In genomic region chrX:93281028-93281723, GRCm38 (mm10) we compare ENCODE assay signal across 9 mouse cellular contexts. TPM values are rescaled to one million over a fixed set of nuclear protein-coding genes. Genes with fewer than 3 reads are reported as not detected.
DNase-seq lines count a peak whose midpoint lies in the region; ATAC-seq and TF ChIP-seq lines count a peak whose summit lies in the region.
"Had no signal": no experiment of that assay in that cellular context is flagged by ENCODE, and none has a peak within 500 bp of the region (broad histone marks: within the 10 kb centered on the region; RNA-seq: fewer than 3 reads in every experiment).

No protein-coding gene starts in this region.

- no peaks in the 10 kb centered on the region for H3K36me3 ChIP-seq in ES-Bruce4 (ENCODE audit: control insufficient read depth, insufficient read depth, low read length, poor library complexity, severe bottlenecking)
- no peaks in the 10 kb centered on the region for H3K36me3 ChIP-seq in limb, embryonic 11.5 days (ENCODE audit: control insufficient read depth, insufficient read depth, low read length)
- no peaks in the 10 kb centered on the region for H3K36me3 ChIP-seq in midbrain, embryonic 13.5 days

- no peak for TF ChIP-seq EP300 in ES-Bruce4 (IDR thresholded peaks at IDR 0.05; ENCODE audit: insufficient read depth, low read depth, low read length)

- TF ChIP-seq CTCF in ES-Bruce4 (IDR thresholded peaks at IDR 0.05; ENCODE audit: low read depth, low read length) = peak; percentile 55

- ATAC-seq in limb, embryonic 11.5 days (ENCODE audit: insufficient number of reproducible peaks, low FRiP score, low TSS enrichment, low read depth) = peak; percentile 56; the same call in 1 of the 2 replicates
- peak; percentile 64 for ATAC-seq in midbrain, embryonic 13.5 days

- H3K4me1 ChIP-seq in ES-Bruce4 (ENCODE audit: control insufficient read depth, insufficient read depth, low read length) = no peaks in the 10 kb centered on the region
- H3K4me1 ChIP-seq in limb, embryonic 11.5 days (ENCODE audit: control insufficient read depth, insufficient read depth, low read length) = no peaks in the 10 kb centered on the region
- H3K4me1 ChIP-seq in midbrain, embryonic 13.5 days (replicated peaks) = 0 out of 2 replicates have a peak, but pooled peaks cover 4% of the 10 kb centered on the region

- H3K4me2 ChIP-seq in limb, embryonic 11.5 days (ENCODE audit: low read depth, severe bottlenecking) = peak overlapping the region; percentile 24
- H3K4me2 ChIP-seq in midbrain, embryonic 13.5 days (replicated peaks) = peak overlapping the region; percentile 19

- peak; percentile 71 for DNase-seq in embryo, embryonic 10.5 days (ENCODE audit: low spot score)
- no peak for DNase-seq in embryo, embryonic 10 days (ENCODE audit: low spot score)
- peak; percentile 29 to 39 for DNase-seq in cerebellum, postnatal 36 days
- DNase-seq in heart, postnatal 14 days = peak; percentile 56 to 64
- DNase-seq in limb, embryonic 11.5 days (ENCODE audit: low spot score) = peak; percentile 76
- peak; percentile 88 for DNase-seq in testis, postnatal 10 days (ENCODE audit: low spot score)

- intact Hi-C loops in heart, postnatal 14 days (cut with DNase I) = loop anchor here (10.0 kb wide), 1 partner anchor 274 kb away; no protein-coding TSS in a partner anchor

- peak overlapping the region; percentile 70 for H3K9ac ChIP-seq in ES-Bruce4 (ENCODE audit: low read depth, poor library complexity, severe bottlenecking)
- H3K9ac ChIP-seq in limb, embryonic 11.5 days (ENCODE audit: low read length) = no peak overlapping the region
- no peak overlapping the region for H3K9ac ChIP-seq in midbrain, embryonic 13.5 days (replicated peaks)

- peaks cover 9% of the 10 kb centered on the region for H3K27me3 ChIP-seq in ES-Bruce4 (ENCODE audit: control insufficient read depth, insufficient read depth, low read length, poor library complexity, severe bottlenecking)
- peaks cover 47% of the 10 kb centered on the region for H3K27me3 ChIP-seq in limb, embryonic 11.5 days (ENCODE audit: control insufficient read depth, insufficient read depth, low read length)
- H3K27me3 ChIP-seq in midbrain, embryonic 13.5 days = peaks cover 71% of the 10 kb centered on the region

- 0 out of 2 replicates have a peak, but pooled peaks cover 3% of the 10 kb centered on the region for H3K9me3 ChIP-seq in ES-Bruce4 (replicated peaks; ENCODE audit: control insufficient read depth, insufficient read depth, low read length, poor library complexity, severe bottlenecking)
- H3K9me3 ChIP-seq in limb, embryonic 11.5 days (ENCODE audit: control insufficient read depth, low read length) = no peaks in the 10 kb centered on the region
- no peaks in the 10 kb centered on the region for H3K9me3 ChIP-seq in midbrain, embryonic 13.5 days

- TF ChIP-seq POLR2A in ES-Bruce4 (IDR thresholded peaks at IDR 0.05; ENCODE audit: insufficient read depth, low read length) = no peak

- H3K27ac ChIP-seq in ES-Bruce4 (ENCODE audit: insufficient read depth, low read length) = no peak overlapping the region
- H3K27ac ChIP-seq in limb, embryonic 11.5 days (replicated peaks; ENCODE audit: low read depth, low read length) = no peak overlapping the region
- no peak overlapping the region for H3K27ac ChIP-seq in midbrain, embryonic 13.5 days
- H3K27ac ChIP-seq: macrophage had no signal

- peak overlapping the region; percentile 66 for H3K4me3 ChIP-seq in ES-Bruce4 (ENCODE audit: low read depth, low read length)
- no peak overlapping the region for H3K4me3 ChIP-seq in limb, embryonic 11.5 days (ENCODE audit: low read depth, low read length)
- H3K4me3 ChIP-seq in midbrain, embryonic 13.5 days (replicated peaks) = 0 out of 2 replicates have a peak overlapping the region, but pooled peaks have one; percentile 7

- 19% methylated on average over 23 of the region's 23 CpGs for WGBS in limb, embryonic 11.5 days
- 25% methylated on average over 23 of the region's 23 CpGs for WGBS in midbrain, embryonic 13.5 days

RNA-seq across cellular contexts. Expression of gene Arx, which starts 5.1 kb away (rescaled TPM):
- polyA plus RNA-seq in ES-Bruce4 (2011; ENCODE audit: insufficient read depth, insufficient read length, low read depth, missing spikeins) = not detected in 2 replicates
- total RNA-seq in heart, postnatal 14 days (2021) = not detected
- 0.17 and 0.21 TPM in 2 replicates for polyA plus RNA-seq in limb, embryonic 11.5 days (2014; fragmentation: Nextera tagmentation; extraction: Ambion mirVana)
- 13.9 and 16.4 TPM in 2 replicates for polyA plus RNA-seq in midbrain, embryonic 13.5 days (2015; fragmentation: Nextera tagmentation; extraction: Ambion mirVana)
- polyA plus RNA-seq: macrophage had no signal

Comparison
In these comparisons a context has a peak if more than half of its experiments do, and no peak if none do; other contexts are left out.
1. RNA of gene Arx, which starts 5.1 kb away (polyA plus RNA-seq): 13.9 to 16.4 TPM in midbrain, embryonic 13.5 days; 0.17 to 0.21 TPM in limb, embryonic 11.5 days and not detected in ES-Bruce4; every median in the first group is over 10 times any median in the second.